Mouse (Mus musculus) mesoderm, embryonic 11.5 days (tissue): Measurements from ENCODE around the gene Pcsk5.

Experiments used
- DNase-seq: peaks from one replicate; pipeline ENCODE4 v3.0.0-alpha.2; 2012; ENCODE audit warnings: low read depth, low spot score

The Pcsk5 gene

GRCm38 (mm10) chr19:17741465-17741864 is 96.0 kb downstream of the Pcsk5 start:
- no peak for DNase-seq

- DNase-seq: no peak
These were observed 104.7 kb downstream of the Pcsk5 start for GRCm38 (mm10) chr19:17732676-17733277.

- no peak for DNase-seq
These were observed 120.4 kb downstream of the Pcsk5 start for GRCm38 (mm10) chr19:17717066-17717465.

- DNase-seq: peak; percentile 47
These were observed 122.0 kb downstream of the Pcsk5 start for GRCm38 (mm10) chr19:17715281-17715955.

GRCm38 (mm10) chr19:17691626-17692025 is 145.8 kb downstream of the Pcsk5 start:
- no peak for DNase-seq

- DNase-seq: no peak
These were observed 159.1 kb downstream of the Pcsk5 start for GRCm38 (mm10) chr19:17678371-17678770.

- DNase-seq: no peak
These were observed 174.8 kb downstream of the Pcsk5 start for GRCm38 (mm10) chr19:17662676-17663075.

- DNase-seq: no peak
These were observed 175.2 kb downstream of the Pcsk5 start for GRCm38 (mm10) chr19:17662271-17662670.

GRCm38 (mm10) chr19:17659321-17659720 is 178.1 kb downstream of the Pcsk5 start:
- DNase-seq: no peak

- peak; percentile 90 for DNase-seq
These were observed 186.5 kb downstream of the Pcsk5 start for GRCm38 (mm10) chr19:17650831-17651502.

GRCm38 (mm10) chr19:17649967-17650366 is 187.5 kb downstream of the Pcsk5 start:
- DNase-seq: peak; percentile 43

GRCm38 (mm10) chr19:17643128-17643797 is 194.2 kb downstream of the Pcsk5 start:
- DNase-seq: no peak

- no peak for DNase-seq
These were observed 201.4 kb downstream of the Pcsk5 start for GRCm38 (mm10) chr19:17635984-17636383.

- DNase-seq: no peak
These were observed 221.8 kb downstream of the Pcsk5 start for GRCm38 (mm10) chr19:17615646-17616045.

GRCm38 (mm10) chr19:17606510-17606909 is 230.9 kb downstream of the Pcsk5 start:
- no peak for DNase-seq

GRCm38 (mm10) chr19:17606093-17606492 is 231.3 kb downstream of the Pcsk5 start:
- DNase-seq: no peak

GRCm38 (mm10) chr19:17603322-17603721 is 234.1 kb downstream of the Pcsk5 start:
- no peak for DNase-seq

GRCm38 (mm10) chr19:17600347-17600746 is 237.1 kb downstream of the Pcsk5 start:
- DNase-seq: no peak

GRCm38 (mm10) chr19:17592790-17593189 is 244.6 kb downstream of the Pcsk5 start:
- DNase-seq: no peak

- peak; percentile 68 for DNase-seq
These were observed 246.1 kb downstream of the Pcsk5 start for GRCm38 (mm10) chr19:17591335-17591734.

- no peak for DNase-seq
These were observed 247.1 kb downstream of the Pcsk5 start for GRCm38 (mm10) chr19:17590314-17590713.

GRCm38 (mm10) chr19:17577412-17577811 is 260.0 kb downstream of the Pcsk5 start:
- DNase-seq: no peak
